Mouse (Mus musculus) right cerebral cortex, postnatal 4 days (tissue): ENCODE measurements around the gene Phox2a.
A peak's percentile ranks its signal among the peaks of the same experiment; 100 is the strongest.

Experiments used
- DNase-seq: peaks from one replicate; pipeline ENCODE4 v3.0.0-alpha.2; 2022

Phox2a gene

GRCm38 (mm10) chr7:101817861-101818401 lies at the start of gene Phox2a:
Phox2a (plus strand) TSS chr7:101818313.
- DNase-seq: no peak

GRCm38 (mm10) chr7:101770051-101770450 lies 48.1 kb upstream of the Phox2a start:
- DNase-seq: no peak

- no peak for DNase-seq
Observed at GRCm38 (mm10) chr7:101771604-101772003, 46.5 kb upstream of the Phox2a start.

GRCm38 (mm10) chr7:101772687-101773086 lies 45.4 kb upstream of the Phox2a start:
- DNase-seq: no peak

GRCm38 (mm10) chr7:101777053-101777452 lies 41.1 kb upstream of the Phox2a start:
- no peak for DNase-seq

GRCm38 (mm10) chr7:101820295-101821030 lies 2.4 kb downstream of the Phox2a start:
- peak; percentile 41 for DNase-seq

- DNase-seq: peak; percentile 26
Observed at GRCm38 (mm10) chr7:101821571-101822501, 3.7 kb downstream of the Phox2a start.

GRCm38 (mm10) chr7:101822836-101823757 lies 5.0 kb downstream of the Phox2a start:
- peak; percentile 24 for DNase-seq

- no peak for DNase-seq
Observed at GRCm38 (mm10) chr7:101823758-101824630, 5.9 kb downstream of the Phox2a start.

- DNase-seq: no peak
Observed at GRCm38 (mm10) chr7:101830373-101830772, 12.3 kb downstream of the Phox2a start.

- DNase-seq: no peak
Observed at GRCm38 (mm10) chr7:101831437-101831836, 13.3 kb downstream of the Phox2a start.

GRCm38 (mm10) chr7:101832372-101832771 lies 14.3 kb downstream of the Phox2a start:
- DNase-seq: no peak

GRCm38 (mm10) chr7:101833352-101833751 lies 15.2 kb downstream of the Phox2a start:
- no peak for DNase-seq

- DNase-seq: peak; percentile 42
Observed at GRCm38 (mm10) chr7:101833916-101834584, 15.9 kb downstream of the Phox2a start.

- no peak for DNase-seq
Observed at GRCm38 (mm10) chr7:101834903-101835302, 16.8 kb downstream of the Phox2a start.

- DNase-seq: no peak
Observed at GRCm38 (mm10) chr7:101835457-101836109, 17.5 kb downstream of the Phox2a start.

- peak; percentile 70 for DNase-seq
Observed at GRCm38 (mm10) chr7:101836271-101837153, 18.4 kb downstream of the Phox2a start.

GRCm38 (mm10) chr7:101837154-101837605 lies 19.1 kb downstream of the Phox2a start:
- DNase-seq: peak; percentile 45
